Mouse (Mus musculus) heart, adult 2 months (tissue): ENCODE data around the gene Btnl6.

Experiments used
- CTCF ChIP-seq: fragments of 200-600 bp; IDR thresholded peaks from 2 replicates; pipeline ENCODE4 v1.8.1; 2022; ENCODE audit warnings: antibody characterized with exemption, mild to moderate bottlenecking, moderate library complexity
- EP300 ChIP-seq: fragments of 200-500 bp; IDR thresholded peaks from 2 replicates; pipeline ENCODE4 v1.6.1; 2011; ENCODE audit warnings: low read depth, low read length, control low read depth; ENCODE audit not compliant: insufficient read depth
- POLR2A ChIP-seq: fragments of 200-500 bp; IDR thresholded peaks from 2 replicates; pipeline ENCODE4 v1.6.1; 2011; ENCODE audit warnings: mild to moderate bottlenecking, low read depth, low read length, control low read depth; ENCODE audit not compliant: insufficient read depth

DNA sequence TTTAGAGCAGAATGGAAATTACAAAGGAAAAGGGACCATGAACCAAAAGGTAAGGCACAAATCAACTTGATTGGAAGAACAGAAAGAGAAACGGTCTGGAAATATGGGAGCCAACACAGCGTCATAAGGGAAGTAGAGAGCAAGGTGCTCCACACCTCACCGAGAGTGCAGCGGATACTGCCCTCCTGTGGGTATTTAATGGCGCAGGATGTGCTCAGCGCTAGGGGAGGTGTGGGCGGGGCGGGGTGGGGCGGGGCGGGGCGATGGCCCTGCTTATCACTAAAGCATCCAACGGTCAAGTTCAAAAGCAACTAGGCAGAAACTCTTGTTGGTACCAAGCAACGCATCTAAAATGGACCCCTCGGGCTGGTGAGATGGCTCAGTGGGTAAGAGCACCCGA is 42.7 kb upstream of the Btnl6 start:
- no peak for TF ChIP-seq EP300
- TF ChIP-seq POLR2A: no peak
- TF ChIP-seq CTCF: 0 out of 2 replicates have a peak, but pooled peaks have one; percentile 4
